Mouse (Mus musculus) embryonic facial prominence, embryonic 12.5 days (tissue): ENCODE measurements around the gene Nudt13. TPM values are rescaled to one million over a fixed set of nuclear protein-coding genes. Genes with fewer than 3 reads are reported as not detected.

Experiments used
- ATAC-seq: fragments of 200-750 bp; cut with Nextera tagmentation; 2 replicates; pipeline ENCODE4 v1.8.0; 2017; ENCODE audit not compliant: insufficient number of reproducible peaks, insufficient read depth, low FRiP score, low TSS enrichment
- H3K27ac ChIP-seq: fragments of 300-500 bp; sonication (generic); 2 replicates; pipeline ENCODE4 v1.5.1; 2016; ENCODE audit warnings: mild to moderate bottlenecking
- H3K27me3 ChIP-seq: fragments of 300-500 bp; sonication (generic); 2 replicates; pipeline ENCODE4 v1.6.1; 2016; ENCODE audit warnings: mild to moderate bottlenecking, moderate library complexity
- H3K36me3 ChIP-seq: fragments of 300-500 bp; sonication (generic); 2 replicates; pipeline ENCODE4 v1.6.1; 2016; ENCODE audit warnings: mild to moderate bottlenecking
- H3K4me1 ChIP-seq: fragments of 300-500 bp; sonication (generic); 2 replicates; pipeline ENCODE4 v1.6.1; 2016
- H3K4me2 ChIP-seq: fragments of 300-500 bp; sonication (generic); replicated peaks from 2 replicates; pipeline ENCODE4 v1.6.1; 2016; ENCODE audit warnings: mild to moderate bottlenecking, moderate library complexity
- H3K4me3 ChIP-seq: fragments of 300-500 bp; sonication (generic); 2 replicates; pipeline ENCODE4 v1.5.1; 2016; ENCODE audit warnings: mild to moderate bottlenecking
- H3K9ac ChIP-seq: fragments of 300-500 bp; sonication (generic); 2 replicates; pipeline ENCODE4 v1.6.1; 2016; ENCODE audit warnings: mild to moderate bottlenecking, moderate library complexity
- H3K9me3 ChIP-seq: fragments of 300-500 bp; sonication (generic); 2 replicates; pipeline ENCODE4 v1.6.1; 2016; ENCODE audit warnings: mild to moderate bottlenecking, moderate library complexity
- WGBS: fragments of 180-500 bp; shearing (Covaris S2); methylation state at CpG from one replicate; pipeline ENCODE4 v1.1.7; 2016; 5-methylcytosine and 5-hydroxymethylcytosine counted together
- polyA plus RNA-seq: library from polyadenylated mRNA; unstranded; fragments of >200 nt; fragmentation: Nextera tagmentation; extraction: Ambion mirVana; gene quantifications from 2 replicates; pipeline ENCODE4 v1.2.1, GENCODE M21; 2016

Gene Nudt13
- 14.1 and 15.6 TPM in 2 replicates for polyA plus RNA-seq

- Histone ChIP-seq H3K27ac (no peak within 1 kb of the TSS), H3K4me2 (peak within 1 kb of the TSS; percentile 51), H3K9me3 (no peaks in the 10 kb centered on the region), H3K27me3 (no peaks in the 10 kb centered on the region), H3K9ac (peak within 1 kb of the TSS; percentile 53), H3K4me1 (0 out of 2 replicates have a peak, but pooled peaks cover 4% of the 10 kb centered on the region), H3K4me3 (peak within 1 kb of the TSS; percentile 49), H3K36me3 (no peaks in the 10 kb centered on the region)
- ATAC-seq, result peak; percentile 92
- WGBS, result 23% methylated on average over 14 of the region's 14 CpGs
Observed at GRCm38 (mm10) chr14:20294117-20294892, at the start of gene Nudt13. Nudt13 (plus strand) TSS chr14:20294697.

GRCm38 (mm10) chr14:20245318-20245717 lies 49.2 kb upstream of the Nudt13 start:
- no peak overlapping the region for H3K4me3 ChIP-seq
- H3K27ac ChIP-seq, result no peak overlapping the region
- 64% methylated on average over 2 of the region's 2 CpGs for WGBS
- H3K4me2 ChIP-seq, result no peak overlapping the region
- H3K9ac ChIP-seq, result no peak overlapping the region
- no peaks in the 10 kb centered on the region for H3K27me3 ChIP-seq
- no peaks in the 10 kb centered on the region for H3K4me1 ChIP-seq
- no peaks in the 10 kb centered on the region for H3K36me3 ChIP-seq
- H3K9me3 ChIP-seq, result no peaks in the 10 kb centered on the region
- no peak for ATAC-seq

GRCm38 (mm10) chr14:20245861-20246260 lies 48.6 kb upstream of the Nudt13 start:
- H3K4me1 ChIP-seq, result no peaks in the 10 kb centered on the region
- H3K4me3 ChIP-seq, result no peak overlapping the region
- H3K9ac ChIP-seq, result no peak overlapping the region
- 88% methylated on average over 5 of the region's 5 CpGs for WGBS
- H3K27ac ChIP-seq, result no peak overlapping the region
- no peaks in the 10 kb centered on the region for H3K36me3 ChIP-seq
- H3K4me2 ChIP-seq, result no peak overlapping the region
- H3K9me3 ChIP-seq, result no peaks in the 10 kb centered on the region
- no peak for ATAC-seq
- H3K27me3 ChIP-seq, result no peaks in the 10 kb centered on the region

- H3K4me3 ChIP-seq, result no peak overlapping the region
- no peaks in the 10 kb centered on the region for H3K36me3 ChIP-seq
- no peaks in the 10 kb centered on the region for H3K27me3 ChIP-seq
- WGBS, result 63% methylated on average over 11 of the region's 11 CpGs
- H3K9me3 ChIP-seq, result no peaks in the 10 kb centered on the region
- no peak overlapping the region for H3K27ac ChIP-seq
- ATAC-seq, result no peak
- no peak overlapping the region for H3K4me2 ChIP-seq
- H3K9ac ChIP-seq, result no peak overlapping the region
- no peaks in the 10 kb centered on the region for H3K4me1 ChIP-seq
Observed at GRCm38 (mm10) chr14:20246811-20247266, 47.7 kb upstream of the Nudt13 start.

- WGBS, result 96% methylated on average over 3 of the region's 3 CpGs
- Histone ChIP-seq H3K4me2 (no peak overlapping the region), H3K27me3 (no peaks in the 10 kb centered on the region), H3K36me3 (no peaks in the 10 kb centered on the region), H3K4me3 (no peak overlapping the region), H3K4me1 (no peaks in the 10 kb centered on the region), H3K27ac (no peak overlapping the region), H3K9ac (no peak overlapping the region), H3K9me3 (no peaks in the 10 kb centered on the region)
- ATAC-seq, result no peak
Observed at GRCm38 (mm10) chr14:20248001-20248400, 46.5 kb upstream of the Nudt13 start.

- no peaks in the 10 kb centered on the region for H3K4me1 ChIP-seq
- WGBS, result 77% methylated on average over 14 of the region's 14 CpGs
Observed at GRCm38 (mm10) chr14:20250237-20251171, 44.0 kb upstream of the Nudt13 start.

GRCm38 (mm10) chr14:20258185-20259113 lies 36.0 kb upstream of the Nudt13 start:
- ATAC-seq, result peak; percentile 28; the same call in 1 of the 2 replicates
- Histone ChIP-seq H3K4me3 (no peak overlapping the region), H3K4me1 (no peaks in the 10 kb centered on the region), H3K36me3 (no peaks in the 10 kb centered on the region), H3K9ac (no peak overlapping the region), H3K27ac (no peak overlapping the region), H3K9me3 (no peaks in the 10 kb centered on the region), H3K27me3 (no peaks in the 10 kb centered on the region), H3K4me2 (no peak overlapping the region)
- WGBS, result 56% methylated on average over 8 of the region's 8 CpGs

More at GRCm38 (mm10) chr14:20250237-20251171, 44.0 kb upstream of the Nudt13 start:
- no peak for ATAC-seq
- Histone ChIP-seq H3K27me3 (no peaks in the 10 kb centered on the region), H3K36me3 (no peaks in the 10 kb centered on the region), H3K4me2 (no peak overlapping the region), H3K9me3 (no peaks in the 10 kb centered on the region), H3K27ac (no peak overlapping the region), H3K4me3 (no peak overlapping the region), H3K9ac (no peak overlapping the region)

GRCm38 (mm10) chr14:20262346-20262745 lies 32.2 kb upstream of the Nudt13 start:
- Histone ChIP-seq H3K27ac (no peak overlapping the region), H3K4me3 (no peak overlapping the region), H3K27me3 (no peaks in the 10 kb centered on the region), H3K36me3 (no peaks in the 10 kb centered on the region), H3K4me1 (no peaks in the 10 kb centered on the region), H3K9me3 (no peaks in the 10 kb centered on the region), H3K4me2 (no peak overlapping the region), H3K9ac (no peak overlapping the region)
- 72% methylated on average over 4 of the region's 4 CpGs for WGBS
- no peak for ATAC-seq

- Histone ChIP-seq H3K9ac (no peak overlapping the region), H3K36me3 (no peaks in the 10 kb centered on the region), H3K4me2 (no peak overlapping the region), H3K27me3 (no peaks in the 10 kb centered on the region), H3K9me3 (no peaks in the 10 kb centered on the region), H3K27ac (no peak overlapping the region), H3K4me1 (no peaks in the 10 kb centered on the region), H3K4me3 (no peak overlapping the region)
- no peak for ATAC-seq
- WGBS, result 89% methylated on average over 6 of the region's 6 CpGs
Observed at GRCm38 (mm10) chr14:20268421-20268820, 26.1 kb upstream of the Nudt13 start.

- Histone ChIP-seq H3K9ac (no peak within 1 kb of the TSS), H3K4me3 (no peak within 1 kb of the TSS), H3K4me1 (no peaks in the 10 kb centered on the region), H3K36me3 (no peaks in the 10 kb centered on the region), H3K27me3 (no peaks in the 10 kb centered on the region), H3K9me3 (no peaks in the 10 kb centered on the region), H3K27ac (no peak within 1 kb of the TSS), H3K4me2 (no peak within 1 kb of the TSS)
- 75% methylated on average over 6 of the region's 6 CpGs for whole genome bisulfite sequencing
- ATAC-seq, result no peak
Observed at GRCm38 (mm10) chr14:20269082-20269809, 25.3 kb upstream of the Nudt13 start, which contains the start of gene Kcnk16. Kcnk16 (minus strand) TSS chr14:20269199.
